Mouse (Mus musculus) G1E (cell line): ENCODE measurements around the gene Ccdc151. TPM values are rescaled to one million over a fixed set of nuclear protein-coding genes. Genes with fewer than 3 reads are reported as not detected.

Experiments used
- ATAC-seq: 2 replicates; pipeline ENCODE4 v1.8.0; 2016; ENCODE audit warnings: mild to moderate bottlenecking; ENCODE audit not compliant: insufficient number of reproducible peaks, poor library complexity, low FRiP score, severe bottlenecking; ENCODE audit errors: extremely low read depth
- DNase-seq: peaks from one replicate; pipeline ENCODE4 v3.0.0; 2012; ENCODE audit warnings: low spot score
- H3K27me3 ChIP-seq: 2 replicates; pipeline ENCODE4 v1.6.1; 2012; ENCODE audit warnings: mild to moderate bottlenecking, low read length, inconsistent platforms; ENCODE audit not compliant: insufficient read depth
- H3K36me3 ChIP-seq: replicated peaks from 2 replicates; pipeline ENCODE3; 2012; ENCODE audit warnings: mild to moderate bottlenecking, inconsistent platforms
- H3K4me1 ChIP-seq: 2 replicates; pipeline ENCODE4 v1.6.1; 2012; ENCODE audit warnings: low read depth, low read length, inconsistent platforms, mixed read lengths; ENCODE audit not compliant: insufficient read depth
- H3K4me3 ChIP-seq: 2 replicates; pipeline ENCODE4 v1.5.1; 2012; ENCODE audit warnings: low read depth, mild to moderate bottlenecking, inconsistent platforms, low read length, moderate library complexity, mixed read lengths
- H3K9me3 ChIP-seq: replicated peaks from 2 replicates; pipeline ENCODE4 v1.6.1; 2012; ENCODE audit warnings: inconsistent platforms
- CTCF ChIP-seq: IDR thresholded peaks from 2 replicates; pipeline ENCODE4 v1.5.1; 2012; ENCODE audit warnings: low read depth, low read length, inconsistent platforms, mixed read lengths
- GATA1 ChIP-seq: IDR thresholded peaks from 2 replicates; pipeline ENCODE4 v1.6.1; 2012; ENCODE audit warnings: borderline replicate concordance, low read length, inconsistent platforms, mixed read lengths
- GATA2 ChIP-seq: IDR thresholded peaks from 2 replicates; pipeline ENCODE4 v1.6.1; 2012; ENCODE audit warnings: low read depth, low read length, inconsistent platforms, borderline replicate concordance
- POLR2AphosphoS5 ChIP-seq: IDR thresholded peaks from 2 replicates; pipeline ENCODE4 v1.6.1; 2012; ENCODE audit warnings: low read depth, low read length, inconsistent platforms; ENCODE audit not compliant: insufficient replicate concordance
- TAL1 ChIP-seq: conservative IDR thresholded peaks from 2 replicates; pipeline ENCODE4 v1.6.1; 2012; ENCODE audit warnings: low read depth, low read length, inconsistent platforms, mixed read lengths
- polyA plus RNA-seq: library from polyadenylated mRNA; stranded (reverse); fragments of >175 nt; gene quantifications from 2 replicates; pipeline ENCODE4 v1.2.3, GENCODE M21; 2012
- total RNA-seq, 2 experiments: library from RNA; stranded (forward) in 1 of 2; stranded (reverse) in 1 of 2; fragments of 200-1000 nt in 1 of 2; fragments of >200 nt in 1 of 2; fragmentation: Nextera tagmentation in 1 of 2; gene quantifications; 2 replicates each; pipeline ENCODE4 v1.2.3; 2014 to 2017

Ccdc151 gene
- total RNA-seq (2014; fragmentation: Nextera tagmentation) (not detected in 2 replicates), total RNA-seq (2017) (0.22 TPM in 1 of 2 replicates, not detected in the other), polyA plus RNA-seq (0.07 and 0.08 TPM in 2 replicates)

DNA sequence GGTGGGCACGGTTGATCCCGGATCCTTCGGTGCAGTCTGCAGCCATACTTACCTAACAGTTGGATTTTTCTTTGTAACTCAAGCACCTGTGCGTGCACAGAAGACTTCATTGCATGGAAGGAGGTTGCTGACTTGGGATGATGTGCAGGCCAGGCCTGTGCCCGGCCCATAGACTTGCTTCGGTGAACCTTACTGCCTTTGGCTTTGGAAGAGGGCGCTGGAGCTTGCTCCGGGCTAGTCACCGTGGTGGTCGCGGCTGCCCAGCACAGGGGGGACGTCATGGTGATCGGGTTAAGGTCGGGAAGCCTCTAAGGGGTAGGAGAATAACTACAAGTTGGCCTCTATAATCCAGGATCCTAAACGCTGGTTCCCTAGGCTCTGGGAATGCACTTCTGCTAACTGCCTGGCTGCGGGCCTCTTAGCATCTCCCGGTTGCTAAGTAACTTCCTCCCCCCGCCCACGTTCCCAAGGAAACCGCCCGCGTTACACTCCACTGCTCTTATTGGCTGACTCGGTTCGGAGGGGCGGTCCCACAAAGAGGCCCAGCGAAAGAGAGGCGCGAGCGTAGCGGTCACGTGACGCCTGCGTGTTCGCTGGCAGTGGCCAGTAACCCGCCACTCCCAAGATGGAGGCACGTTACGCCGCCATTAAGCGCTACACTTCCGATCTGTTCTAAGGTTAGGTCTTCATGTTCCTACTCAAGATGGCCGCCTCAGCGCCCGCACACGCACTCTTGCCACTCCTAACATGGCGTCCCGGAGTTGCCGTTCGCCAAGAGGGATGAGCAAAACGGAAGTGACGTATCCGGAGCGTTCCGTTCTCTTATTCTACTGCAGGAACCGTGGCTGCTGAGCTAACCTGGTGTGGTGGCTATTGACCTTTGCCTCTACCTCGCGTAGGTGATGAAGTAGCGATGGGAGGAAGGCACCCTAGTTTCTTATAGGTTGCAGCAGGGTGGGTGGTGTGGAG lies at the start of gene Ccdc151, which contains the start of gene Prkcsh:
Ccdc151 (minus strand) TSS at position 441 of the 969 bp plus-strand sequence.
Prkcsh (plus strand) TSS at position 613 of the 969 bp plus-strand sequence.
- Histone ChIP-seq H3K9me3 (no peaks in the 10 kb centered on the region), H3K4me3 (peak within 1 kb of the TSS; percentile 79), H3K27me3 (peaks cover 17% of the 10 kb centered on the region), H3K4me1 (peaks cover 44% of the 10 kb centered on the region), H3K36me3 (peaks cover 40% of the 10 kb centered on the region)
- DNase-seq (peak; percentile 99), ATAC-seq (peak; percentile 93)
- TF ChIP-seq GATA1 (no peak), TAL1 (no peak)

DNA sequence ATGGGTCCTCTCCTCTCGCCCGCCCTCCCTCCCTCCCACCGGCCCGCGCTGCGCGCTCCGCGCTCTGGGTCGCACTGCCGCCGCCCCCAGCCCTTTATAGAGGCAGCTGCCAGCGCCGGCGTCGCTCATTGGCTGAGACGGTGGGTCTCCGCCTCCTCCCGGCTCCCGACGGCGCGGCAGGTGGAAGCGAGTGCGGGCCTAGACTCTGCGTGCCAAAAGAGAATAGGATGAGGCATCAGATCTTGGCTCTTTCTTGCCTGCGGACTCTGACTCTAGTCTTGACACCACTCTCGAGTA lies 49.5 kb upstream of the Ccdc151 start, which contains the start of gene Elavl3:
Elavl3 (minus strand) TSS at position 66 of the 297 bp plus-strand sequence.
- Histone ChIP-seq H3K4me3 (no peak within 1 kb of the TSS), H3K36me3 (peaks cover 19% of the 10 kb centered on the region), H3K4me1 (peaks cover 19% of the 10 kb centered on the region), H3K9me3 (peaks cover 18% of the 10 kb centered on the region), H3K27me3 (peaks cover 30% of the 10 kb centered on the region)
- no peak for ATAC-seq
- DNase-seq, result no peak
- TF ChIP-seq POLR2AphosphoS5, result no peak
- TF ChIP-seq TAL1, result no peak
- TF ChIP-seq GATA2, result no peak
- no peak for TF ChIP-seq CTCF
- no peak for TF ChIP-seq GATA1

DNA sequence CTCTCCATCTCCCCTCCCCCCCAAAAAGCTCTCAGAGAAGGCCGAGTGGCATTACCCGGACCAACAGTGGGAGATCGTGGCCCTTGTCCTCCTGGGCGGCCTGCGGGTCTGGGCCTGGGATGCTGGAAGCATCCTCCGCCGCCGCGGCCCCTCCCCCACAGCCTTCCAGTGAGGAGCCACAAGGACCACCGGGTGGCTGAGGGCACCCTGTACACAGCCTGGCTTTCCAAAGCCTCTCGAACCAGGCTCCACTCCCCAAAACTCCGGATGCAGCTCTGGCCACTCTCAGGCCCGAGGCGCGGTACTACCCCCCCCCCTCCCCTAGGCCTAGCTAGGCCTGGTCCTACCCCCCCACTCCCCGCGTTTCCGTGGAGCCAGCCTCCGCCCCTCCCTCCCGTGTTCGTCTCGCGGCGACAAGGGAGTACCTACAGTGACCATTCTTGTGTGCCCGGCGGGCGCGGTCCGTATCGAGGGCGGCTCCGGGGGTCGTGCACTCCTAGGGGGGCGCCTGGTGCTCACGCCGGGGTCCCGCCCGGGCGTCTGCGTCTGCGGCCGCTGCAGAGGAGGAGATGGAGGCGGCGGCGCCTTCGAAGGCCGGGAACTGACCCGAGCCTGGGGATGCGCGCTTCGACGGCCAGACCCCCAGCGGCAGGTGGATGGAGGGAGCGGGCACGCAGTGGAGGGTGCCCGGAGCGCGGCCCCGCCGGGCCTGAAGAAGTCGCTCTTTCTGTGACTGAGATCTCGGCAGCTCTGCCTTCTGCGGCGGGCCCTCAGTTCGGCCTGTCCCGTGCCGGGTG lies 48.9 kb upstream of the Ccdc151 start:
- H3K4me3 ChIP-seq, result no peak overlapping the region
- DNase-seq (no peak), ATAC-seq (no peak)
- peaks cover 30% of the 10 kb centered on the region for H3K27me3 ChIP-seq
- peaks cover 14% of the 10 kb centered on the region for H3K36me3 ChIP-seq
- H3K9me3 ChIP-seq, result peaks cover 18% of the 10 kb centered on the region
- TF ChIP-seq TAL1 (no peak), CTCF (no peak), GATA1 (no peak), GATA2 (no peak), POLR2AphosphoS5 (no peak)
- H3K4me1 ChIP-seq, result peaks cover 19% of the 10 kb centered on the region

DNA sequence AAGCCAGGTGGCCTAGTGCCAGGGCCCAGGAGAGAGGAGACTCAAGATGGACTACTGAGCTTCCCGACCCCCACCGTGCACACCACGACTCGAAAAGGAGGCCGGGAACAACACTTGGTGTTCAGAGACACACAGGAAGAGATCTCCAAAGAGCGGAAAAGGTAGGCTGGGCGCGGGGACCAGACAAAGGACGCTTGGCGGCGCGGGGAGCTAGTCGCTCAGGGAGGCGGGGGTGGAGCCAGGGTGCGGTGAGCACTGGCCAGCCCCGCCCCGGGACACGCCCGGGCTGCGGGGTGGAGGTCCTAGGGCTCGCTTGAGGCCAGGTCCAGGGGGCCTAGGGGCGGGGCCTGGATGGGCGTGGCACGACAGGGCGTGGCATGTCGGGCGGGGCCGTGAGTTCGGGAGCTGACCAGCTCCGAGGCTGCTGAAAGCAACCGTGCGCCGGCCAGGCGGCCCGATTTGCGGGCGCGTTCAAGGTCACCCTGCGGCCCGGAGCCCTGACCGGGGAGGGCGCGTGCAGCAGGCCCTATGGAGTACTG lies 48.0 kb upstream of the Ccdc151 start:
- no peak for DNase-seq
- peaks cover 19% of the 10 kb centered on the region for H3K4me1 ChIP-seq
- H3K4me3 ChIP-seq, result no peak overlapping the region
- no peak for ATAC-seq
- no peak for TF ChIP-seq CTCF
- no peak for TF ChIP-seq TAL1
- no peak for TF ChIP-seq GATA2
- no peak for TF ChIP-seq POLR2AphosphoS5
- no peak for TF ChIP-seq GATA1
- peaks cover 4% of the 10 kb centered on the region for H3K36me3 ChIP-seq
- peaks cover 18% of the 10 kb centered on the region for H3K9me3 ChIP-seq
- peaks cover 31% of the 10 kb centered on the region for H3K27me3 ChIP-seq

DNA sequence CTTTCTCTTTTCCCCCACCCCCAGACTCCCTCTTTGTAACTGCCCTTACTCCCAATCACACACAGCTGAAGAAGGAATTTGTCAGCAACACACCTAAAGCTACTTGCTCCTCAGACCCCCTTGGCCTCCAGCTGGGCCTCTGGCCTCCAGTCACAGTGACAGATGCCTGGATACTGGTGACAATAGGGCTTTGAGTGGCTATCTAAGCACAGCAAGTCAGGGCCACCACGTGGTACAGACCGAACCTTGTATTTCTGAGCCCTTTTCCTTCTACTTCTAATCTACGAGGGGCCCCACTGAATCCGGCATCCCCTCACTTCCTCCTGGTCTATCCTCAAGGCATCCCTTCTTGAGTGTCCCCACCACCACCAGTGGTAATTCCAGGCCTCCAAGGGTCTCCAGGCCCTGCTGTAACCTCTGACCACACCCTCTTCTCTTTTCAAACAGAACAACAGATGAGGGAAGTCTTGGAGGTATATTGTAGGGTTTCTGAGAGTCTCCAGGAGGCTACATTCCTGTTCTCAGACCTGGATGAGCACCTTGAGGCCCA lies 47.4 kb upstream of the Ccdc151 start:
- Histone ChIP-seq H3K27me3 (peaks cover 32% of the 10 kb centered on the region), H3K9me3 (peaks cover 18% of the 10 kb centered on the region), H3K36me3 (no peaks in the 10 kb centered on the region), H3K4me3 (no peak overlapping the region), H3K4me1 (peaks cover 14% of the 10 kb centered on the region)
- DNase-seq, result no peak
- no peak for ATAC-seq
- TF ChIP-seq CTCF (no peak), GATA2 (no peak), TAL1 (no peak), GATA1 (no peak), POLR2AphosphoS5 (no peak)
